Mouse (Mus musculus): ENCODE results near the gene Enpp4.

The Enpp4 gene

DNA sequence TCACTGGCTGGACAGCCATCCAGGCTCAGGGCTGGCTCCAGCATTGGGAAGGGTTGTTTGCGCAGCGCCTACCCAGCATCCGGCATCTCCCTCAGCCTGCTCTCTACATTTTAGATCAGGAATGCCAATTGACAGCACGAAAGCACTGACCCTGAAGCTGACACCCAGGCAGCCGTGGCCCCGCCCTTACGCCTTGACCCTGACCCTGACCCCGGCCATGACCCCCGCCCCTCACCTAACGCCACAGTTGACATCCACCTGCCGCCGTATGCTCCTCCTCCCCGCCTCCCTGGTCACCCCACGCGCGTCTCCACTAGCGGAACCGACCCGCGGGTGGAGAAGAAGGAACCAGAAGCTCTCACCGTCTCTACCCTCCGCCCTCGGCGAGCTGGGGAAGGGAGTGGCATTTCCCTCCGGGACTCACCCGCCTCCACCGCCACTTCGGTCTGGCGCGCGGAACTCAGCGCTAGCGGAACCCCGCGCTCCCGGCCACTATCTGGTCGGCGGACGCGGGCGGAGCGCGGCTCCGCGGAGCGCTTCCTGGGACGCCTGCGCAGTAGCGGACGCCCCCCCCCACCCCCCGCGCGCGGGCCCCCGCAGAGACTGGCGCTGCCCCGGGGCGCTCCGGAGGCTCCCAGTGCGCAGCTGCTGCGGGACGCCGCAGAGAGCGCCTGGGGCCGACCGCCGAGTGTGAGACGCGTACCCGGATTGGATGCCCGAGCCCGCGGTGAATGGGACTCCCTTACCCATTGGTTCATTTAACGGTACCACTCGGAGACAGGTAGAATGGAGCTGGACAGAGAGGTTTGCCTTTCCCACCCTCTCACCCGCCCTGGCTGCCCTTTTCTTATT, at the start of gene Enpp4:
Gene Enpp4 (minus strand): TSS at position 523 of the 852 bp plus-strand sequence.
- peak; percentile 99 for ATAC-seq (ENCODE audit: low TSS enrichment)

DNA sequence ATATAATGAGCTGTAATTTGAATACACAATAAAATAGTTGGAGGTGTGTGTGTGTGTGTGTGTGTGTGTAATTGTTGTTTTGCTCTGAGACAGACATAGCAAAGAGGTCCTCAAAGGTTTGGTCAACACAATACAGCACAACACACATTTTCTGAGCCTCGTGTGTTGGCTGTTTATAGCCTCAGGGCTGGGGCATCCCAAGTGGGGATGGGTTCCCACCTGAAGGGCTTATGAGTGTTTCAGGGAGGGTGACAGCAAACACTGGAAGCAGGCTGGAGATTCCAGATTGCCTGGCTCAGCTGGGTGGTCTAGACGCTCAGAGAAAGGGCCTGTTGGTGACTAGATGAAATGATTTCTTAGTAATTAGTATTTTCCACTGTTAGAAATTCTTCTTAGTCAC, 49.6 kb upstream of the Enpp4 start:
- no peak for ATAC-seq (ENCODE audit: low TSS enrichment)

DNA sequence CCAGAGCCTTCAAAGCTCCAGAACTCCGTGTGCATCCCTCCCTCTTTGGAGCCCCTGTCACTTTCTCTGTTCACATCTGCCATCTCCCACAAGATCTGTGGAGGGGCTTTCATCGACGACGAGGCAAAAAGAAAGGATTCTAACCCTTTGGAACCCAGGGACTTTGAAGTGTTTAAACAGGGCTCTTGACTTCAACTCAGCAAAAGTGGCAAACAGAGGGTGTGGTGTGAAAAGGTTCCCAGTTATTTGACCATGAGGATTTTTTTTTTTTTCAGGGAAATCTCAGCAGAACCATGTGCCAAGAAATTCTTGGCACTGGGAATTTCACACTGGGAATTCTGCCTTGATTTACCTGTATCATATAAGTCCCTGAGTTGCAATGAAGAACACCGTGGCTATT, 48.3 kb upstream of the Enpp4 start:
- no peak for ATAC-seq (ENCODE audit: low TSS enrichment)

DNA sequence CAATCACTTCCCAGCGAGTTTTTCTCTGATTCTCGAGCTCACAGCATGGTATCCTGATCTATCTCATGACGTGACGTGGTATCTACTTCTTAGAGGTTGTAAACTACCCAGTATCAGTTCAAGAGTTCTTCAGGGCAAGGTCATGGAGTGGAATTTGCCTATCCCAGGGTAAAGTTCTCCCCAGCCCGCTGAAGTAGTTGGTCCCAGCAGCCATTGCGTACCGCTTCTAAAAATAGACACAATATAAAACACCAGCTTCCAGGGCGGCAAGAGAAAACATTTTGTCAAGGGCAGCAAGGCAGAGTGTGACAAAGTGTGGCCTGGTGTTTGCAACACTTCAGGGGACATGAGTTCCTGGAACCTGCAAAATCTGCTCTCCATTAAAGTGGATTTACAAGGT, 46.3 kb upstream of the Enpp4 start:
- ATAC-seq (ENCODE audit: low TSS enrichment): no peak

DNA sequence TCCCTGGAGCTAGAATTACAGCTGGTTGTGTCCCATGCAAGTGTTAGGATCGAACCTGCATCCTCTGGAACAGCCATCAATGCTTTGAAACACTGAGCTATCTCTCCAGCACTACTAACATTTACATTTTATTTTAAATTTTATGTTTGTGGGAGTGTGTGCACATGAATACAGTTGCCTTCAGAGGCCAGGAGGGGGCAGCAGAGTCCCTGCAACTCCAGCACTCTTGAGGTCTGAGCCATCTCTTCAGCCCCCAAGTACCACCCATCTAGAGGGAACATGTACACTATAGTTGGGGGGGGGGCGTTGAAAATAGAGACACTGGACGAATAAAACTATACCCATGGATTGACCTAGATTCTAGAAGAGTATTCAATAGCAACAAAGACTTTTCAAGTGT, 45.5 kb upstream of the Enpp4 start:
- ATAC-seq (ENCODE audit: low TSS enrichment): no peak

DNA sequence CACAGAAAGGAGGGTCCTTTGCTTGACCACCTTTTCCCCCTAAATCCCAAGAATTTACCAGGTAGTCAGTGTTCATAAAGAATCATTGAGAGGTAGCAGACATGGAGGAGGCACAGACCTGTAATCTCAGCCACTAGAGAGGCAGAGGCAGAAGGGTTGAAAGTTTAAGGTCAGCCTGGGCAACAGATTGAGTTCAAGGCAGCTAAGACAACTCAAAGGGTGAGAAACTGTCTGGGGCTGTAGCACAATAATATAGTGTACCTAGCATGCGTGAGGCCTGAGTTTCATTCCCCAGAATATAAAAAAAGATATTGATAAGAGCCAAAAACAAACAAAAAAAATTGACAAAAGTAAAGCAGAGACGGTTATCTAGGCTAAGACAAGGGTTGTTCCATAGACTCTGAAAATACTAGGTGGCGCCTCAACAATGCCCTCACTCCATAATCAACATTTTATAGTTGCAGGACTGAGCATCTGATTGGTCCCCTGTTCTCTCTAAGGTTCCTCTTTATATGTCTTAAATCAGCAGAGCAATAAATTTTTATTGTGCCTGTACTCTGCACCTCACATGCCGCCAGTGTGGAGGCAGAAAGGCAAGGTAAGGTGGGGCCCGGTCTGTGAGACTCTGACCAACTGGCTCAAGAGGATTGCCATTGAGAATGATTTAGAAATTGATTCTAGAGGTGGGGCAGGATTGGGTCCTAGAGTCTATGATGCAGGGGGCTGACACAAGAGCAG, 42.7 kb upstream of the Enpp4 start:
- ATAC-seq (ENCODE audit: low TSS enrichment): no peak

DNA sequence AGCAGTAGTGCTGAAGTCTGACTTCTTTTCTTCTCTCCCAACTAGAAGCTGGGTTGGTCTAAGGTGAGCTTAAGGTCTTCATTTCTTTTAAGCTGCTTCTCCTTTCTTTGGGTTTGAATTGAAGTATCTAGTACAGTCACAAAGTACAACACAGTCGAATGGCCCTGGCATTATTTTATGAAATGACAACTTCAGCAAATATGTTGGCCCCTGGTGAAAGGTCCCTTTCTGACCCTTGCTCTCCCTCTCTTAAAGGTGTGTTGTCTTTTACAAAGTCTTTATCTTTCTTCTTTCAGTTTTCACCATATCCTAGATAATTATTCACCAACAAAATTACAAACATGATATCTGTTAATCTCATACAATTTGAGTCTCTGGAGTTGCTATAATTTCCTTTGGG, 40.2 kb upstream of the Enpp4 start:
- ATAC-seq (ENCODE audit: low TSS enrichment): no peak

DNA sequence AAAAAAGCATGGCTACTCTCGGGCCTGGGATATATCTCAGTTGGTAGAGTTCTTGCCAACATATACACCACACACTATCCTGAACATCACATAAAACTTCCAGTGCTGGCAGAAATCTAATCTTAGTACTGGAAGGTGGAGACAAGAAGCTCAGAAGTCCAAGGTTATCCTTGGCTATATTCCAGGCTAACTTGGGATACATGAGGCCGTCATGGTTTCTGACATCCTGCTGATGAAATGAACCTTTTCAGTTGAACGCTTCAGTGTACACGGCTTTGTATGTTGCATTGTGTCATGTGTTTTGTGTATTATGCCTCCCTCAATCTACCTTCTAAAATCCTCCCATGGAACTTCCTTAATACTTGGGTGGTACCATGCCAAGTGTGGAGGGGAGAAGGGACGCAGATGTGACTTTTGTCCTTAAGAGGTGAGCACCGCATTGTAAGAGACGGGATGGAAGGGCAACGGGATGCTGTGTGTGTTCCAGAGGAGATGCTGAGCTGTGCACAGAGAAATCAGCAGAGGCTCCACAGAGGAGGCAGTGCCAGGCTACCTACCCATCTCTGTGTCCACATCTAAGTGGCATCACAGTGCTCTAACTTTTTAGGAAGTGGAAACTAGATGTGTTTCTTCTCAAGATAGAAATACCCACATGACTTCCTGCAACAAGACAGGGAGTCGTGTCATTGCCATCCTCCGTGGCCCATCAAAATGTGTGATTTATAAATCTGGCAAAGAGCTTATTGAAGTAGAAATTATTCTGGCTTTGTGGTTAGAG, 31.4 kb upstream of the Enpp4 start:
- ATAC-seq (ENCODE audit: low TSS enrichment): no peak

DNA sequence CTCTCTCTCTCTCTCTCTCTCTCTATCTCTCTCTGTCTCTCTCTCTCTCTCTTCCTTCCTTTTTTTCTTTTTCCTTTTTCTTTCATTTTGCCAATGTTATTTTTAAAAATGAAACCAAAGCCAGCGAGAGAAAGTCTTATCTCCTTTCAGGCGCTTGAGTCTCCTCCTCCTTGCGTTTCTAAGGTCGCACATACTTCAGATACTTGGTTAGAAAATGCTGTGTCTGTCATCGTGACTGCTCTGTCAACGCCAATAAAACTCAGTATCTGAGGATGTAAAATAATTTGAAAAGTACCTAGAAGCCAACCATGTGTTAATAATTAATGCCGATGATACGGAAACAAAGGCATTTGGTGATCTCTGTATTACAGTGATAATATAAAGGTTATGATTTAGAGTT, 30.4 kb upstream of the Enpp4 start:
- ATAC-seq (ENCODE audit: low TSS enrichment): no peak

DNA sequence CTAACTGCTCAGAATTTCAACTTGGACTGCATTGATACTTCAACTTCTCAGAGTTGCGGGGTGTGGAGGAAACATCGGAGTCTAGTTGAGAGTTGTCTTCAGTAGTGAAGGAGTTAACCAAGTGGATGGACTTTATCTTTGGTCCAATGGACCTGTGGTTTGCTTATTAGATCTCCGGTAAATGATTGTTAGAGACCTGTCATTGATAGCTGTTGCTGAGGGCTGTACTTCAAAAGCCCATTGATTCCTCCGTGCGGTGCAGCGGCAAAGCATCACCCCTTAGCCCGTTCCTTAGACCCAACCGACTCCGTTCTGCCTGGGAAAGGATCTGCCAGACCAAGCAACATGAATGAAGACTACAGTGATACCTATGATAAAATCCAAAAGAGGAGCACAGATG, 28.9 kb upstream of the Enpp4 start:
- ATAC-seq (ENCODE audit: low TSS enrichment): no peak

DNA sequence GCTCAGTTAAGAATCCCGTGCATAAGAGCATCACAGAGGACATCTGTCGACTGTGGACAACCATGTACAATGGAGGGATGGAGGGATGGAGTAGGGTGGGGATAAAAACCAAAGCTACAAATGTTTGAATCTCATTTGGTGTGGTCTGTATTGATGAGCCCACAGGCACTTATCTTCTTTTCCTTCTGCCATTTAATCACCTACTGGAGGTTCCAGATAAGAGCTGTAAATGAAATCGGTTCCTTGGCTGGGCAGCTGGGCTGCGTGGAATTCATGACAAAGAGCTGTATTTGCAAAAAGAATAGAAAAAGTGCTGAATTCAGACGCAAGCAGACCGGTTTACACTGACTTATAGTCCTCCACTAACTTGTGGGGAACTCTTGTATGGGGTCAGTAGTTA, 28.5 kb upstream of the Enpp4 start:
- ATAC-seq (ENCODE audit: low TSS enrichment): no peak

DNA sequence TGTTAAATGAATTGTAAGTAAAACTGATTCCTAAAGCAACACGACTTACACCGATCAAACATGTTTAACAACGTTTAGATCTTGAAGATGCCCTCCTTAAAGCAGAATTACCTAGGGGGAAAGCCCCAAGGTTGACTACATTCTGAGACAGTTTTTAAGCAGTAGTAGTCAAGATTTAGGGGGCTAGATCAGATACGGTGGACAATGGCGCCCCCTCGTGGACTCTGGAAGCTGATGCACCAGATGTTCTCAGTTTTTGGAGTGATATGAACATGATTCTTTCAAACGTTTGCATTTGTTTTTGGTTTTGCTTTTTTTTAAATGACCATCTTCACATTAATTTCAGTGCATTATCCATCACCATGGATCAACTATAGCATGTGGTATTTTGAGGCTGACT, 24.8 kb upstream of the Enpp4 start:
- peak; percentile 65; the same call in 1 of the 2 replicates for ATAC-seq (ENCODE audit: low TSS enrichment)

DNA sequence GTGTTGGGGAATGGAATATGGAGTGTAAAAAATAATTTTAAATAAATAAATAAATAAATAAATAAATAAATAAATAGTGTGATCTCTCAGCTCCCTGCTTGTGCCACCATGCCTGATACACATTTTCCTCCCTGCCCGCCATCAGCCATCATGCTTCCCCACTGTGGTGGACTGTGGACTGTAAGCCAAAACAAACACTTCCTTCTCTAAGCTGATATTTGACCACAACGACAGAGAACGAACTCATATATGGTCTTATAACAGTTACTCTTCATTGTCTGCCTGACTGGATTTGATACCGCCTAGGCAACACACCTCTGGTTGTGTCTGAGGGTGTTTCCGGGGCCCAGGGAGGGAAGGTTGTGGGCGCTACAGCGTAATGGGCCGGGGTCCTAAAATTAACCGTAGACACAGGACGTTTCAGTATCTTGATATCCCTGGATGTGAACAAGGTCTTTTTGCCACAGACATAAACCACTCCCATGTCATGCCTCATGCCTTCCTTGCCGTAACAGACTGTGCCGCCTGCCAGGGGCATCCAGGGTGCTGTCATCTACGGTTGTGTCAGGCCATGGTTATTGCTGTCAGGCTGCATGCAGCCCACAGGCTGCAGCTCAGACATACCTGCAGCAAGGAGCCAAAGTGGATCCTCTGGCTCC, 23.6 kb upstream of the Enpp4 start:
- no peak for ATAC-seq (ENCODE audit: low TSS enrichment)

DNA sequence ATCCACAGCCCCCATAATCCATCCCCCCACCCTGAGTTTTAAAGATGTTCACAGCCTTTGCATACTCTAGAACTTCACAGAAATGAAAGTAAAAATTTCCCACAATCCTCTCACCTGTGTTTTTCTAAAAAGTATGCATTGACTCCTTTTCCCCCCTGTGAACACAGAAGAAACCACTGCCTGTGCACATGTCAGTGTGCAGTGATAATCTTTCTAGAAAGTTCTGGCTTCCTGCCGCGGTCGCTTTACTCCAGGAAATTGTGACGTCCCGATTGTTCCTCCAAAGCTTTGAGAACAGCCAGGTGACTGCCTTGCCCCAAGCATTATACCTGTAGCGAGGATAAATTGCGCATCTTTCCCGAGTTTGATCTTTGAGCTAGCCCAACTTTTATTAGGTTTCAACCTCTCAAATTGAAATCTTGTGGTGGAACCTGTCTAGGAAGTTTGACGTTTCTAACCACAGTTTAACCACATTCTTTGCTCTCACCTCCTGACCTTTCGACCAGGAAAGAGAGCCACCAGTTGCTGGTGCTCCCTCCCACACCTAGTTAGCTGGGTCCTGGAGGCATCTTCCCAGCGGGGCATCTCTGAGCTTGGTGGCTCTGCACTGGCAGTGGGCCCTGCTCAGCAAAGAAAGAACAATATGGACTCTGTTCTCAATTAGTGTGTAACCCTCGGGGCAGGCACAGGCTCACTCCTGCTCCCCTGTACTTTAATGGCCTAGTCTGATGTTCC, 15.9 kb upstream of the Enpp4 start:
- no peak for ATAC-seq (ENCODE audit: low TSS enrichment)

DNA sequence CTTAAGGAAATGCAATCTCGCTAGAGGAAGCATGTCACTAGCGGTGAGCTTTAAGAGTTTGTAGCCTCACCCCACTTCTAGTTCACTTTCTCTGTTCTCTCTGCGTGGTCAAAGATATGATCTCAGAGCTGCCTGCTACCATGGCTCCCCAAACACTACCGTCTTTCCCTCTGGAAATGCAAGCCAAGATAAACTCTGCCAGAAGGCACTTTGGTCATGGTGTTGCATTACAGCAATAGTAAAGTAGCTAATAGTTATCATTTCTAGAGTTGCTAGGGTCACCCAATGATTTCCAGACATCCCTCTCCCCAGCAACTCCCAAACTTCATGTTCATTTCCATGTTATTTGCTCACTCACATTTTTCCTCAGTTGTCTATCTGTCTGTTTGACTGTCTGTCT, 12.6 kb upstream of the Enpp4 start:
- no peak for ATAC-seq (ENCODE audit: low TSS enrichment)

DNA sequence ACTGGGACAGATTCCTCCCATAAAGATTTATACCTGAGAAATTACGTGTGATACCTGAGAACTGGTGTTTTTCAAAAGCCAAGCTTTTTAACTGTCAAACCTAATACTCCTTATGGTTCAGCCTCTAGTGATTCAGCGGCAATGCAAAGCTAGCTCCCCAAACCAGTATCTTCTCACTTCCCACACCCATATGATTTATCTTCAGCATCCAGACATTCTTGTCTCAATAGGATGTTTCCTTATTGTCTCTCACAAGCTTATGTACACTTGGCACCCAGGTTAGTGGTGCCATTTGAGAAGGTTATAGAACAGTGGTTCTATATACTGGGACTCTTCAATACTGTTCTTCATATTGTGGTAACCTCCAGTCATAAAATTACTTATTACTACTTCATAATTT, 12.1 kb upstream of the Enpp4 start:
- no peak for ATAC-seq (ENCODE audit: low TSS enrichment)

DNA sequence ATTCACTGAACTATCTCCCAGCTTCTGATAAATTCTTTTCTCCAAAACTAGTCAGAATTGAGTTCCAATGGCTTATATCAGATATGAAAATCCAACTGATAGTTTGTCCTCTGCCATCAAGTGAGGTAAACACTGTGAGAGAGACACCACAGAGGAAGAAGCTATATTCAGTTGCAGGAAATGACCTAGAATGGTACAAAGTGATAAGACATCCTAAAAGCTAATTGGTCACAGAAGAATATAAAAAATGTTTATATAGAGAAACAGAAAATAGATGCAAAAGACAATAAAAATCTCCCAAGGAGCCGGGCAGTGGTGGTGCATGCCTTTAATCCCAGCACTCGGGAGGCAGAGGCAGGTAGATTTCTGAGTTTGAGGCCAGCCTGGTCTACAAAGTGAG, 11.0 kb upstream of the Enpp4 start:
- no peak for ATAC-seq (ENCODE audit: low TSS enrichment)

DNA sequence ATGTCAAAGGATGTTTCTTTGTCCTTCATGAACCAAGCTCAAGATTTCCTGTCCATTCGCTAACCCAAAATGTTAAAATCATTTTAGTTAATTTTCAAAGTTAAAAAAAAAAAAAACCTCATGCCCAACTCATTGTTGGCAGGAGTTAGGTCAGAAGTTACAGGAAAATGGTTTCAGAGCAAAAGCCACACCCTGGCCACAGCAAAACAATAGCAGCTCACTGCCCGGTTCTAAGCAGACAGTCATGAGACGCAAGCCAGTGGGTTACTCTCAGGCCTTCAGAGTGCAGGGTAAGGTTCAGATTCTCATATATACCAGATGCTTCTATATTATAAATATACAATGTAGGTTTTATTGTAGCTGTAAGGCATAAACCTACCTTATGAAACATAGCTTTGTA, 2.7 kb upstream of the Enpp4 start:
- ATAC-seq (ENCODE audit: low TSS enrichment): no peak

DNA sequence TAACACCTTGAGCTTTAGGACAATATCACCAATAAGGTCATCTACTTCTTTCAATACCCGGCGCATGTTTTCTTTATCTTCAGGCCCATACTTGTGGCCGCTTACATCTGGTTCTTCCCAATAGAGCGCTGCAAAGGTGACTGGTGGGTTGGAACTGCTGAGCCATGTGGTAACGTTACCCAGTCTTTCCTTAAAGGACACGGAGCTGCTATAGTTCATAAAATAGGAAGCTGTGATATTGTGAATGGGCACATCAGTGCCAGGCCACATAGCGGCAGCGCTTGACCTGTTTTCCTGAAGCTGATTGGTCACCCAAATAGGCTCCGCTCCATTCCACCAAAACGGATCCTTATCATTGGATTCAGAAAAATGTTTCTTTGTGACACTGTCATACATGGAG, 3.6 kb downstream of the Enpp4 start:
- no peak for ATAC-seq (ENCODE audit: low TSS enrichment)

DNA sequence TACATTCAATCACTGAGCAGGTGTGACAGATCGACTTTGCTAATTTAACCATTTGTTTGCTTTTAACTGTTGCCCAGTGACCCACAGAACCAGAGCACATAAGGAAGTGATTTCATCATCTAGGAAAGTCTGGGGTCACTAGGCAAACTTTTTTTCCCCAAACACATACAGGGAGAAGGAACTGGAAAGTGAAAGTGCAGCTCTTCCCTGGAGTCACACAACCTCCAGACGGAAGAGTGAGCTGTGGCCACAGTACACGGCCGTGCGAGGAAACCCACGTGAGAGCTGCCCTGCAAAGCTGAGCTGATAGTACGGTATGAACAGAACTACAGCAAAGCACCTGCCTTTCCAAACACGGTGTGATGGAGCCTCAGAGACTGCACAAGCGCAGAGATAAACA, 4.7 kb downstream of the Enpp4 start:
- ATAC-seq (ENCODE audit: low TSS enrichment): no peak

DNA sequence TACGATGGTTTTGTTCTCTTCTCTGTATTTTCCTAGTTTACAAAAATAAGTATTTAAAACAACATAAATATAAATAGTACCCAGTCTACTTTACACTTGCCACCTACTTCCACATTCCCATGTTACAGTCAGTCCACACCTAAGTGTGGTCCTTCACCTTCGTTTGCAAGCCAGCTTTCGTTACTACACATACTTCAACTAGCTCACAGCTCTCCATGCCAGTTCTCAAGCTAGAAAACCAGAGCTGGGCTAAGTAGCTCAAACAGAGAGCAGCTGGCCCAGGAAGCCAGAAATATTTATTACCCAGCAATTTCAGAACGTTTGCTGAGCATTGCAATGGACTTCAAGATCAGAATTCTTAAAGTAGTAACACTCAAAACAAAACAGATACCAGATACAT, 5.1 kb downstream of the Enpp4 start:
- ATAC-seq (ENCODE audit: low TSS enrichment): no peak
